Mouse (Mus musculus): ENCODE data around the gene Ticam1.

DNA sequence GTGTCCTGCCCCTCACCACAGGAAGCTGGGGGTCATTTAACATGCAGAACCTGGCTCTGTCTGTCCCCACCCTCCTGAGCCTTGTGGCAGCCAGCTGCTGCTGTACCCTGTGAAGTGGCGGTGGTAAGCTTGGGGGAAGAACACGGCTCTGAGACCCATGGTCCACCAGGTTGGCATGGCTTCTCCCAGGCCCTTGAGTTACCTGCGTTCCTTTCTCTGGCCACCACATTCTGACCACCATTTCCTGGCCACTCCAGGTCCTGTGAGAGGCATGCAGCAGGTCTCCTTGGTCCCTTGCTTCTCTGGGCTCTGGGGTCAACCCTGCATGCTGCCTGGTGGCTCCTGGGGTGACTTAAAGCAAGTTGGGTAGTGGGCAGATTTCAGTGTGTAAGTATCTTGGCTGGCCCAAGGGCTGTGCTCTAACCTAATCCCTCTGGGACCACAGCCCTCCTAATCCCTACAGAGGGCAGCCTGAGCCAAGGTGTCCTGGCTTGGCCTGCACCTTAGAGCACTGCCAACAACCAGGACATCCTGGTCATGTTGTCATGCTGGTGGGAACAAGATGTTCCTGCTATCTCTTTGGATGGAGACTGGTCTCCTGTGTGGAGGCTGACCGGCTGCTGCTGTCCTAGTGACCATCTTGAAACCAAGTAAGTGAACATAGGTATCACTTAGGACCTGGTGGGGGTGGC lies 16.1 kb upstream of the Ticam1 start, which contains the start of gene Plin3:
- TF ChIP-seq HCFC1 (IDR thresholded peaks at IDR 0.05; ENCODE audit: low read depth, low read length): no peak
- TF ChIP-seq SMC3 (IDR thresholded peaks at IDR 0.05; ENCODE audit: low read depth, low read length): no peak
- TF ChIP-seq POLR2A (IDR thresholded peaks at IDR 0.05; ENCODE audit: low read depth, low read length): no peak
- TF ChIP-seq CTCF (conservative IDR thresholded peaks at IDR 0.05 in 1 of 2, IDR thresholded peaks at IDR 0.05 in 1 of 2; ENCODE audit: low read depth in 2 of 2, low read length in 2 of 2): no peak
- TF ChIP-seq MAZ (IDR thresholded peaks at IDR 0.05; ENCODE audit: low read depth, low read length): no peak
- TF ChIP-seq EP300 (IDR thresholded peaks at IDR 0.05; ENCODE audit: low read length): no peak
- TF ChIP-seq MAX (IDR thresholded peaks at IDR 0.05; ENCODE audit: low read length): no peak
- TF ChIP-seq POLR2AphosphoS2 (IDR thresholded peaks at IDR 0.05; ENCODE audit: low read depth, low read length): no peak
- TF ChIP-seq MXI1 (IDR thresholded peaks at IDR 0.05; ENCODE audit: low read depth, low read length): no peak

Measured in CH12.LX (cell line).